Mouse (Mus musculus) brain, embryonic 14.5 days (tissue): ENCODE results near the gene Lrfn4.

Experiments used
- CTCF ChIP-seq: fragments of 200-500 bp; IDR thresholded peaks from 2 replicates; pipeline ENCODE4 v1.5.1; 2012; ENCODE audit warnings: inconsistent platforms, mild to moderate bottlenecking, moderate library complexity, borderline replicate concordance; ENCODE audit not compliant: insufficient read depth, insufficient read length; ENCODE audit errors: extremely low read depth
- POLR2A ChIP-seq: fragments of 200-500 bp; IDR thresholded peaks from 2 replicates; pipeline ENCODE4 v1.6.1; 2012; ENCODE audit warnings: mild to moderate bottlenecking, inconsistent platforms, borderline replicate concordance; ENCODE audit not compliant: poor library complexity, insufficient read depth, insufficient read length, severe bottlenecking; ENCODE audit errors: extremely low read depth

GRCm38 (mm10) chr19:4565678-4566077 is 49.8 kb downstream of the Lrfn4 start:
- TF ChIP-seq CTCF (no peak), POLR2A (no peak)
